Mouse (Mus musculus) heart, adult 2 months (tissue): ENCODE results near the gene Ssna1.

Experiments
- CTCF ChIP-seq: fragments of 200-600 bp; IDR thresholded peaks from 2 replicates; pipeline ENCODE4 v1.8.1; 2022; ENCODE audit warnings: antibody characterized with exemption, mild to moderate bottlenecking, moderate library complexity
- EP300 ChIP-seq: fragments of 200-500 bp; IDR thresholded peaks from 2 replicates; pipeline ENCODE4 v1.6.1; 2011; ENCODE audit warnings: low read depth, low read length, control low read depth; ENCODE audit not compliant: insufficient read depth
- POLR2A ChIP-seq: fragments of 200-500 bp; IDR thresholded peaks from 2 replicates; pipeline ENCODE4 v1.6.1; 2011; ENCODE audit warnings: mild to moderate bottlenecking, low read depth, low read length, control low read depth; ENCODE audit not compliant: insufficient read depth

DNA sequence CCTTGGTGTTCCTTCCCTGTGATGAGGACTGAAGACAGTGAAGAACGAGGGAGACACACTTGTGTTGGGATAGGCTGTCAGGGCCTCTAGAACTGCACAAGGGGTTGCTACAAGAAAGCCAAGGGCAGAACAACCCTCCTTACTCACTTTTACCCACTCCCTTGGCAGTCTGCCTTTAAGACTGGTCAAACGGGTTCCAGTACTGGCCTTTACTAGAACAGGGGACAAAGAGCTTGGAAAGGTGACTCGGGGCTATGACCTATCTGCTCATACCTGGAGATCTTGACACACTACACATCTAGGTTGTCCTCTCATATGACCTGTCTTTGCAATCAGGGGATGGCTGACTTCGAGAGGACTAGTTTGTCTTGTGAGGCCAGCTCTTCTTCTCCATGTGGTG lies 34.7 kb downstream of the Ssna1 start:
- TF ChIP-seq POLR2A (no peak), CTCF (no peak), EP300 (no peak)
